Mouse (Mus musculus): ENCODE measurements at regions not wholly inside any gene's neighbourhood (a gene's known extent, or its start where the extent isn't known, plus 50 kb on each side); places are given as distances from the start of the nearest gene placed in this dataset.

GRCm38 (mm10) chr1:35405418-35405817, 555.6 kb downstream of the Plekhb2 start:
- TF ChIP-seq GATA1 (IDR thresholded peaks at IDR 0.05; ENCODE audit: borderline replicate concordance, low read length) (no peak), FLI1 (IDR thresholded peaks at IDR 0.05; ENCODE audit: low read length) (no peak)

Data from megakaryocyte, embryonic 14.5 days (primary cell).